In genomic region chr17:26677711-26678637, GRCm38 (mm10) we compare ENCODE assay signal across 8 mouse cellular contexts. TPM values are rescaled to one million over a fixed set of nuclear protein-coding genes. Genes with fewer than 3 reads are reported as not detected.
DNase-seq lines count a peak whose midpoint lies in the region; ATAC-seq and TF ChIP-seq lines count a peak whose summit lies in the region.

No protein-coding gene starts in this region.

- intact Hi-C loops in left cerebral cortex, postnatal 14 days (cut with DNase I) = loop anchor here (5.0 kb wide), 1 partner anchor 39 kb away; the partner anchor contains the start of gene Crebrf

- H3K9ac ChIP-seq in neural tube, embryonic 12.5 days = no peak overlapping the region
- peak overlapping the region; percentile 94 for H3K9ac ChIP-seq in liver, embryonic 14.5 days (replicated peaks)

- no peaks in the 10 kb centered on the region for H3K27me3 ChIP-seq in neural tube, embryonic 12.5 days (replicated peaks)
- no peaks in the 10 kb centered on the region for H3K27me3 ChIP-seq in liver, embryonic 14.5 days (ENCODE audit: control insufficient read depth, insufficient read depth, low read length)

- H3K36me3 ChIP-seq in neural tube, embryonic 12.5 days = peaks cover 1% of the 10 kb centered on the region
- H3K36me3 ChIP-seq in liver, embryonic 14.5 days (replicated peaks; ENCODE audit: control insufficient read depth, insufficient read depth, low read depth) = no peaks in the 10 kb centered on the region; the same call in 1 of the 2 replicates

- WGBS in neural tube, embryonic 12.5 days = 89% methylated on average over 7 of the region's 7 CpGs
- 38% methylated on average over 7 of the region's 7 CpGs for WGBS in liver, embryonic 14.5 days (ENCODE audit: insufficient replicate concordance)

- H3K4me1 ChIP-seq in neural tube, embryonic 12.5 days = peaks cover 15% of the 10 kb centered on the region; the same call in 1 of the 2 replicates
- H3K4me1 ChIP-seq in liver, embryonic 14.5 days (replicated peaks; ENCODE audit: control insufficient read depth in 2 of 2, insufficient read depth in 2 of 2, low read length in 1 of 2) = peaks cover 14 to 19% of the 10 kb centered on the region in 2 experiments

- no peak for TF ChIP-seq CTCF in liver, embryonic 14.5 days (IDR thresholded peaks at IDR 0.05; ENCODE audit: low read depth)

- DNase-seq in adrenal gland, postnatal 14 days = peak; percentile 38
- no peak for DNase-seq in adrenal gland, adult 18-20 months (ENCODE audit: low spot score in 2 of 2)
- DNase-seq in neural tube, embryonic 10.5 days (ENCODE audit: extremely low spot score, low spot score) = no peak
- DNase-seq in liver, embryonic 14.5 days (ENCODE audit: low read depth in 3 of 3, low spot score in 3 of 3) = peak; percentile 41 to 56 (median 48)
- DNase-seq in spleen, postnatal 36 days (ENCODE audit: low spot score in 2 of 2) = no peak
- no peak for DNase-seq in left cerebral cortex, postnatal 14 days (ENCODE audit: low spot score in 2 of 2)
- no peak for DNase-seq in retina, embryonic 14.5 days (ENCODE audit: low spot score)

- no peak for ATAC-seq in neural tube, embryonic 12.5 days (ENCODE audit: low FRiP score, low read depth)
- ATAC-seq in liver, embryonic 14.5 days (ENCODE audit: insufficient read depth) = 0 out of 2 replicates have a peak, but pooled peaks have one; percentile 5

- peak; percentile 57 for TF ChIP-seq EP300 in liver, embryonic 14.5 days (IDR thresholded peaks at IDR 0.05; ENCODE audit: low read depth)

- peak overlapping the region; percentile 72 for H3K4me2 ChIP-seq in neural tube, embryonic 12.5 days (replicated peaks)
- H3K4me2 ChIP-seq in liver, embryonic 14.5 days (ENCODE audit: low read depth) = peak overlapping the region; percentile 86

- H3K9me3 ChIP-seq in neural tube, embryonic 12.5 days = no peaks in the 10 kb centered on the region
- no peaks in the 10 kb centered on the region for H3K9me3 ChIP-seq in liver, embryonic 14.5 days (ENCODE audit: control insufficient read depth, low read length)

- no peak overlapping the region for H3K4me3 ChIP-seq in neural tube, embryonic 12.5 days
- H3K4me3 ChIP-seq in liver, embryonic 14.5 days (ENCODE audit: insufficient read depth in 1 of 2, low read depth in 2 of 2, low read length in 2 of 2) = peak overlapping the region in 1 of 2 experiments; percentile 89; a peak in 2 of 4 replicates

- H3K27ac ChIP-seq in neural tube, embryonic 12.5 days = no peak overlapping the region
- peak overlapping the region; percentile 12 for H3K27ac ChIP-seq in liver, embryonic 14.5 days

RNA-seq across cellular contexts. Expression of gene Atp6v0e, which starts 14.9 kb away (rescaled TPM):
- 188 and 193 TPM in 2 replicates for total RNA-seq in adrenal gland, postnatal 14 days (2021)
- 100 to 1,000 TPM; 215 to 234 TPM for total RNA-seq in adrenal gland, adult 18-20 months (2021)
- 109 and 112 TPM in 2 replicates for polyA plus RNA-seq in neural tube, embryonic 12.5 days (2016; fragmentation: Nextera tagmentation; extraction: Ambion mirVana)
- polyA plus RNA-seq in liver, embryonic 14.5 days (2012; rRNA removed) = 99.3 and 118 TPM in 2 replicates
- polyA plus RNA-seq in liver, embryonic 14.5 days (2014; fragmentation: Nextera tagmentation; extraction: Ambion mirVana) = 204 and 209 TPM in 2 replicates
- 10 to 100 TPM; 36.7 to 45.8 TPM for total RNA-seq in left cerebral cortex, postnatal 14 days (2021)

RNA-seq across cellular contexts. Expression of gene Crebrf, which starts 37.5 kb away (rescaled TPM):
- total RNA-seq in adrenal gland, postnatal 14 days (2021) = 50.2 and 66.8 TPM in 2 replicates
- 10 to 100 TPM; 60.9 to 62.2 TPM for total RNA-seq in adrenal gland, adult 18-20 months (2021)
- 5.0 and 7.9 TPM in 2 replicates for polyA plus RNA-seq in neural tube, embryonic 12.5 days (2016; fragmentation: Nextera tagmentation; extraction: Ambion mirVana)
- polyA plus RNA-seq in liver, embryonic 14.5 days (2012; rRNA removed) = 1.2 and 1.3 TPM in 2 replicates
- polyA plus RNA-seq in liver, embryonic 14.5 days (2014; fragmentation: Nextera tagmentation; extraction: Ambion mirVana) = 2.8 and 3.2 TPM in 2 replicates
- 10 to 100 TPM; 34.8 to 35.6 TPM for total RNA-seq in left cerebral cortex, postnatal 14 days (2021)

Comparison
In these comparisons a context has a peak if more than half of its experiments do, and no peak if none do; other contexts are left out.
1. DNase-seq: peak in adrenal gland, postnatal 14 days (single experiment) and liver, embryonic 14.5 days (3 of 3); none in adrenal gland, adult 18-20 months (0 of 2), neural tube, embryonic 10.5 days (single experiment), spleen, postnatal 36 days (0 of 2), left cerebral cortex, postnatal 14 days (0 of 2) and retina, embryonic 14.5 days (single experiment).